ENCODE assay signal across 17 mouse cellular contexts in genomic region chr13:98656034-98656471, GRCm38 (mm10). TPM values are rescaled to one million over a fixed set of nuclear protein-coding genes. Genes with fewer than 3 reads are reported as not detected.
DNase-seq lines count a peak whose midpoint lies in the region; ATAC-seq and TF ChIP-seq lines count a peak whose summit lies in the region.
"Had no signal": no experiment of that assay in that cellular context is flagged by ENCODE, and none has a peak within 500 bp of the region (broad histone marks: within the 10 kb centered on the region; RNA-seq: fewer than 3 reads in every experiment).

No protein-coding gene starts in this region.

- H3K36me3 ChIP-seq in embryonic facial prominence, embryonic 14.5 days (ENCODE audit: control insufficient read depth, insufficient read depth, low read length), result no peaks in the 10 kb centered on the region
- no peaks in the 10 kb centered on the region for H3K36me3 ChIP-seq in embryonic facial prominence, embryonic 10.5 days (replicated peaks)
- H3K36me3 ChIP-seq in kidney, embryonic 14.5 days (ENCODE audit: control insufficient read depth, insufficient read depth, low read length), result no peaks in the 10 kb centered on the region
- no peaks in the 10 kb centered on the region for H3K36me3 ChIP-seq in midbrain, postnatal 0 days (ENCODE audit: insufficient read depth, low read length)
- H3K36me3 ChIP-seq: G1E; liver, embryonic 12.5 days; neural tube, embryonic 12.5 days had no signal

- H3K9ac ChIP-seq in embryonic facial prominence, embryonic 14.5 days (ENCODE audit: low read depth, low read length), result no peak overlapping the region
- H3K9ac ChIP-seq in kidney, embryonic 14.5 days (ENCODE audit: low read depth, low read length), result no peak overlapping the region
- H3K9ac ChIP-seq in midbrain, postnatal 0 days (replicated peaks; ENCODE audit: low read length, poor library complexity, severe bottlenecking), result no peak overlapping the region
- H3K9ac ChIP-seq: liver, embryonic 12.5 days; neural tube, embryonic 12.5 days had no signal

- H3K4me3 ChIP-seq in embryonic facial prominence, embryonic 14.5 days (ENCODE audit: low read depth, low read length), result no peak overlapping the region
- no peak overlapping the region for H3K4me3 ChIP-seq in embryonic facial prominence, embryonic 10.5 days
- no peak overlapping the region for H3K4me3 ChIP-seq in kidney, embryonic 14.5 days (ENCODE audit: low read length)
- H3K4me3 ChIP-seq in midbrain, postnatal 0 days (ENCODE audit: low read depth, low read length), result no peak overlapping the region
- H3K4me3 ChIP-seq: erythroblast, embryonic 14.5 days; liver, embryonic 12.5 days; neural tube, embryonic 12.5 days had no signal

- peak; percentile 41 for DNase-seq in embryonic facial prominence, embryonic 14.5 days (ENCODE audit: low spot score)
- DNase-seq in embryonic facial prominence, embryonic 10.5 days (ENCODE audit: low spot score), result no peak
- peak; percentile 60 to 67 for DNase-seq in kidney, adult 8-10 months
- peak; percentile 45 for DNase-seq in brain, embryonic 18.5 days (ENCODE audit: low read depth, low spot score)
- DNase-seq in midbrain, postnatal 0 days (ENCODE audit: low spot score), result peak; percentile 62
- DNase-seq in adrenal gland, postnatal 10 days, result no peak
- no peak for DNase-seq in Muller cell, postnatal 12 days (ENCODE audit: inconsistent ontology term)
- DNase-seq: adrenal gland, adult 2 months; cerebellum, postnatal 14 days had no signal

- WGBS in embryonic facial prominence, embryonic 14.5 days, result 82% methylated on average over 16 of the region's 16 CpGs
- 88% methylated on average over 16 of the region's 16 CpGs for WGBS in embryonic facial prominence, embryonic 10.5 days
- WGBS in kidney, embryonic 14.5 days, result 85% methylated on average over 16 of the region's 16 CpGs
- WGBS in midbrain, postnatal 0 days, result 57% methylated on average over 16 of the region's 16 CpGs

- no peak for TF ChIP-seq CTCF in midbrain, postnatal 0 days (IDR thresholded peaks at IDR 0.05)

- H3K9me3 ChIP-seq in embryonic facial prominence, embryonic 14.5 days (ENCODE audit: control insufficient read depth, low read length), result no peaks in the 10 kb centered on the region
- no peaks in the 10 kb centered on the region for H3K9me3 ChIP-seq in embryonic facial prominence, embryonic 10.5 days
- H3K9me3 ChIP-seq in kidney, embryonic 14.5 days (ENCODE audit: control insufficient read depth, low read length), result no peaks in the 10 kb centered on the region
- H3K9me3 ChIP-seq in midbrain, postnatal 0 days (ENCODE audit: low read length), result no peaks in the 10 kb centered on the region
- H3K9me3 ChIP-seq: G1E; liver, embryonic 12.5 days; neural tube, embryonic 12.5 days had no signal

- H3K4me2 ChIP-seq in embryonic facial prominence, embryonic 14.5 days (ENCODE audit: low read depth, low read length), result no peak overlapping the region
- H3K4me2 ChIP-seq in kidney, embryonic 14.5 days (replicated peaks; ENCODE audit: low read depth, low read length), result no peak overlapping the region
- no peak overlapping the region for H3K4me2 ChIP-seq in midbrain, postnatal 0 days (ENCODE audit: low read depth, low read length, poor library complexity, severe bottlenecking)
- H3K4me2 ChIP-seq: liver, embryonic 12.5 days; neural tube, embryonic 12.5 days had no signal

- H3K27ac ChIP-seq in embryonic facial prominence, embryonic 14.5 days (replicated peaks; ENCODE audit: low read depth, low read length), result no peak overlapping the region
- no peak overlapping the region for H3K27ac ChIP-seq in embryonic facial prominence, embryonic 10.5 days (replicated peaks)
- no peak overlapping the region for H3K27ac ChIP-seq in kidney, embryonic 14.5 days (ENCODE audit: low read depth, low read length)
- H3K27ac ChIP-seq in midbrain, postnatal 0 days (ENCODE audit: low read depth, low read length), result no peak overlapping the region
- H3K27ac ChIP-seq: liver, embryonic 12.5 days; neural tube, embryonic 12.5 days had no signal

- ATAC-seq in embryonic facial prominence, embryonic 14.5 days (ENCODE audit: low read depth), result no peak
- no peak for ATAC-seq in kidney, embryonic 14.5 days (ENCODE audit: low FRiP score, low TSS enrichment)
- ATAC-seq in midbrain, postnatal 0 days (ENCODE audit: low FRiP score), result no peak; the same call in 1 of the 2 replicates
- ATAC-seq: inflammation-experienced regulatory T-cells, adult 6 months; liver, embryonic 12.5 days had no signal

- no peaks in the 10 kb centered on the region for H3K27me3 ChIP-seq in embryonic facial prominence, embryonic 14.5 days (replicated peaks; ENCODE audit: control insufficient read depth, insufficient read depth, low read length)
- no peaks in the 10 kb centered on the region for H3K27me3 ChIP-seq in embryonic facial prominence, embryonic 10.5 days (replicated peaks; ENCODE audit: low read depth, poor library complexity, severe bottlenecking)
- H3K27me3 ChIP-seq in kidney, embryonic 14.5 days (ENCODE audit: control insufficient read depth, insufficient read depth, low read length), result no peaks in the 10 kb centered on the region
- H3K27me3 ChIP-seq in midbrain, postnatal 0 days (ENCODE audit: insufficient read depth, low read length), result no peaks in the 10 kb centered on the region
- H3K27me3 ChIP-seq: liver, embryonic 12.5 days; neural tube, embryonic 12.5 days had no signal

- H3K4me1 ChIP-seq in embryonic facial prominence, embryonic 14.5 days (ENCODE audit: control insufficient read depth, insufficient read depth, low read length), result peaks cover 18% of the 10 kb centered on the region
- H3K4me1 ChIP-seq in embryonic facial prominence, embryonic 10.5 days, result peaks cover 14% of the 10 kb centered on the region
- H3K4me1 ChIP-seq in kidney, embryonic 14.5 days (ENCODE audit: control insufficient read depth, insufficient read depth, low read length), result peaks cover 32% of the 10 kb centered on the region
- no peaks in the 10 kb centered on the region for H3K4me1 ChIP-seq in midbrain, postnatal 0 days (ENCODE audit: insufficient read depth, low read length)
- H3K4me1 ChIP-seq: liver, embryonic 12.5 days had no signal

RNA-seq across cellular contexts. Expression of gene Tmem174, which starts 18.8 kb away (rescaled TPM):
- polyA plus RNA-seq in embryonic facial prominence, embryonic 14.5 days (2014; fragmentation: Nextera tagmentation; extraction: Ambion mirVana), result not detected in 2 replicates
- polyA plus RNA-seq in embryonic facial prominence, embryonic 10.5 days (2016; fragmentation: Nextera tagmentation; extraction: Ambion mirVana), result not detected in 2 replicates
- polyA plus RNA-seq in kidney, embryonic 14.5 days (2014; fragmentation: Nextera tagmentation; extraction: Ambion mirVana), result 4.4 and 9.3 TPM in 2 replicates
- total RNA-seq in midbrain, postnatal 0 days (2014; rRNA removed), result not detected in 2 replicates
- polyA plus RNA-seq in midbrain, postnatal 0 days (2015; fragmentation: Nextera tagmentation; extraction: Ambion mirVana), result not detected in 2 replicates
- total RNA-seq in adrenal gland, postnatal 10 days (2021), result not detected
- total RNA-seq: adrenal gland, adult 2 months; heart, adult 8-10 months had no signal
- polyA plus RNA-seq: adrenal gland, adult 2 months; erythroblast, embryonic 14.5 days; G1E; inflammation-experienced regulatory T-cells, adult 6 months; liver, embryonic 12.5 days; neural tube, embryonic 12.5 days; urinary bladder, adult 2 months had no signal

RNA-seq across cellular contexts. Expression of gene Tmem171, which starts 38.6 kb away (rescaled TPM):
- 0.35 and 0.57 TPM in 2 replicates for polyA plus RNA-seq in embryonic facial prominence, embryonic 14.5 days (2014; fragmentation: Nextera tagmentation; extraction: Ambion mirVana)
- not detected in 2 replicates for polyA plus RNA-seq in embryonic facial prominence, embryonic 10.5 days (2016; fragmentation: Nextera tagmentation; extraction: Ambion mirVana)
- 3.6 and 4.3 TPM in 2 replicates for polyA plus RNA-seq in kidney, embryonic 14.5 days (2014; fragmentation: Nextera tagmentation; extraction: Ambion mirVana)
- total RNA-seq in midbrain, postnatal 0 days (2014; rRNA removed), result not detected in 2 replicates
- polyA plus RNA-seq in midbrain, postnatal 0 days (2015; fragmentation: Nextera tagmentation; extraction: Ambion mirVana), result 0.15 TPM in 1 of 2 replicates, not detected in the other
- total RNA-seq in adrenal gland, postnatal 10 days (2021), result 1 to 10 TPM; 2.3 to 2.9 TPM
- polyA plus RNA-seq: erythroblast, embryonic 14.5 days; G1E; liver, embryonic 12.5 days; neural tube, embryonic 12.5 days had no signal

Comparison
In these comparisons a context has a peak if more than half of its experiments do, and no peak if none do; other contexts are left out.
1. DNase-seq: peak in embryonic facial prominence, embryonic 14.5 days (single experiment), kidney, adult 8-10 months (2 of 2), brain, embryonic 18.5 days (single experiment) and midbrain, postnatal 0 days (single experiment); none in embryonic facial prominence, embryonic 10.5 days (single experiment), adrenal gland, postnatal 10 days (single experiment) and Muller cell, postnatal 12 days (single experiment).